Mouse (Mus musculus) forebrain, embryonic 13.5 days (tissue): Measurements from ENCODE around the gene Prss56. TPM values are rescaled to one million over a fixed set of nuclear protein-coding genes. Genes with fewer than 3 reads are reported as not detected.

Experiments
- ATAC-seq: fragments of 200-750 bp; cut with Nextera tagmentation; 2 replicates; pipeline ENCODE4 v1.8.0; 2017
- H3K27ac ChIP-seq: fragments of 300-500 bp; sonication (generic); 2 replicates; pipeline ENCODE4 v1.5.1; 2015; ENCODE audit warnings: inconsistent platforms, mild to moderate bottlenecking, moderate library complexity
- H3K27me3 ChIP-seq: fragments of 300-500 bp; sonication (generic); 2 replicates; pipeline ENCODE4 v1.6.1; 2015; ENCODE audit warnings: mild to moderate bottlenecking, inconsistent platforms
- H3K36me3 ChIP-seq: fragments of 300-500 bp; sonication (generic); 2 replicates; pipeline ENCODE4 v1.6.1; 2015; ENCODE audit warnings: mild to moderate bottlenecking, inconsistent platforms; ENCODE audit not compliant: poor library complexity, severe bottlenecking
- H3K4me1 ChIP-seq: fragments of 300-500 bp; sonication (generic); 2 replicates; pipeline ENCODE4 v1.6.1; 2015; ENCODE audit warnings: inconsistent platforms
- H3K4me2 ChIP-seq: fragments of 300-500 bp; sonication (generic); 2 replicates; pipeline ENCODE4 v1.6.1; 2015; ENCODE audit warnings: inconsistent platforms, mild to moderate bottlenecking, moderate library complexity
- H3K4me3 ChIP-seq: fragments of 300-500 bp; sonication (generic); 2 replicates; pipeline ENCODE4 v1.5.1; 2015; ENCODE audit warnings: mild to moderate bottlenecking, inconsistent platforms
- H3K9ac ChIP-seq: fragments of 300-500 bp; sonication (generic); 2 replicates; pipeline ENCODE4 v1.6.1; 2015; ENCODE audit warnings: mild to moderate bottlenecking, inconsistent platforms
- H3K9me3 ChIP-seq: fragments of 300-500 bp; sonication (generic); replicated peaks from 2 replicates; pipeline ENCODE4 v1.6.1; 2016; ENCODE audit warnings: inconsistent platforms
- WGBS: fragments of 180-500 bp; shearing (Covaris S2); methylation state at CpG from one replicate; pipeline ENCODE4 v1.1.7; 2015; 5-methylcytosine and 5-hydroxymethylcytosine counted together
- polyA plus RNA-seq: library from polyadenylated mRNA; unstranded; fragments of >200 nt; fragmentation: Nextera tagmentation; extraction: Ambion mirVana; gene quantifications from 2 replicates; pipeline ENCODE4 v1.2.1, GENCODE M21; 2015

Gene Prss56
- polyA plus RNA-seq, 1 experiment from 2014 or later, result 0.17 TPM

- Histone ChIP-seq H3K9me3 (no peaks in the 10 kb centered on the region), H3K4me2 (no peak overlapping the region), H3K4me3 (no peak overlapping the region), H3K27me3 (peaks cover 21% of the 10 kb centered on the region), H3K9ac (no peak overlapping the region), H3K27ac (no peak overlapping the region), H3K4me1 (peaks cover 26% of the 10 kb centered on the region), H3K36me3 (no peaks in the 10 kb centered on the region)
- ATAC-seq, result no peak
- 87% methylated on average over 4 of the region's 4 CpGs for WGBS
These were observed 28.3 kb downstream of the Prss56 start for GRCm38 (mm10) chr1:87211431-87211830.

GRCm38 (mm10) chr1:87213735-87214704 lies 30.9 kb downstream of the Prss56 start, which contains the start of gene Eif4e2:
TSS of gene Eif4e2 (plus strand) at chr1:87213914.
- under 1% methylated on average over 85 of the region's 99 CpGs for WGBS
- H3K4me1 ChIP-seq, result peaks cover 36% of the 10 kb centered on the region
- H3K27ac ChIP-seq, result peak within 1 kb of the TSS; percentile 96
- 0 out of 2 replicates have a peak, but pooled peaks cover 3% of the 10 kb centered on the region for H3K36me3 ChIP-seq
- peak within 1 kb of the TSS; percentile 85 for H3K4me3 ChIP-seq
- peak; percentile 98 for ATAC-seq
- H3K4me2 ChIP-seq, result peak within 1 kb of the TSS; percentile 77
- H3K27me3 ChIP-seq, result 0 out of 2 replicates have a peak, but pooled peaks cover 4% of the 10 kb centered on the region
- no peaks in the 10 kb centered on the region for H3K9me3 ChIP-seq
- peak within 1 kb of the TSS; percentile 91 for H3K9ac ChIP-seq

- 34% methylated on average over 4 of the region's 4 CpGs for WGBS
- H3K4me3 ChIP-seq, result peak overlapping the region; percentile 85
- H3K36me3 ChIP-seq, result peaks cover 8% of the 10 kb centered on the region
- no peak overlapping the region for H3K27ac ChIP-seq
- no peaks in the 10 kb centered on the region for H3K27me3 ChIP-seq
- no peak for ATAC-seq
- peak overlapping the region; percentile 91 for H3K9ac ChIP-seq
- peak overlapping the region; percentile 77 for H3K4me2 ChIP-seq
- peaks cover 36% of the 10 kb centered on the region for H3K4me1 ChIP-seq
- no peaks in the 10 kb centered on the region for H3K9me3 ChIP-seq
These were observed 31.6 kb downstream of the Prss56 start for GRCm38 (mm10) chr1:87214748-87215147.

- Histone ChIP-seq H3K36me3 (peaks cover 40% of the 10 kb centered on the region), H3K4me3 (no peak overlapping the region), H3K4me1 (peaks cover 34% of the 10 kb centered on the region), H3K27ac (no peak overlapping the region), H3K9ac (0 out of 2 replicates have a peak overlapping the region, but pooled peaks have one; percentile 9), H3K9me3 (no peaks in the 10 kb centered on the region), H3K4me2 (no peak overlapping the region), H3K27me3 (no peaks in the 10 kb centered on the region)
- ATAC-seq, result no peak
- 67% methylated on average over 3 of the region's 3 CpGs for WGBS
These were observed 34.8 kb downstream of the Prss56 start for GRCm38 (mm10) chr1:87217938-87218337.

- Histone ChIP-seq H3K36me3 (peaks cover 98% of the 10 kb centered on the region), H3K9ac (no peak overlapping the region), H3K4me1 (no peaks in the 10 kb centered on the region), H3K4me3 (no peak overlapping the region), H3K27me3 (no peaks in the 10 kb centered on the region), H3K27ac (no peak overlapping the region), H3K9me3 (no peaks in the 10 kb centered on the region), H3K4me2 (no peak overlapping the region)
- ATAC-seq, result no peak
- 98% methylated on average over 8 of the region's 8 CpGs for WGBS
These were observed 42.6 kb downstream of the Prss56 start for GRCm38 (mm10) chr1:87225739-87226138.

- Histone ChIP-seq H3K27me3 (no peaks in the 10 kb centered on the region), H3K36me3 (peaks cover 97% of the 10 kb centered on the region), H3K4me3 (no peak overlapping the region), H3K4me2 (no peak overlapping the region), H3K9ac (no peak overlapping the region), H3K4me1 (no peaks in the 10 kb centered on the region), H3K27ac (no peak overlapping the region), H3K9me3 (no peaks in the 10 kb centered on the region)
- no peak for ATAC-seq
- WGBS, result 100% methylated on average over 1 of the region's 1 CpGs
These were observed 43.5 kb downstream of the Prss56 start for GRCm38 (mm10) chr1:87226409-87227159.

- H3K27me3 ChIP-seq, result no peaks in the 10 kb centered on the region
- no peak overlapping the region for H3K27ac ChIP-seq
- no peak overlapping the region for H3K4me2 ChIP-seq
- WGBS, result 93% methylated on average over 3 of the region's 3 CpGs
- no peaks in the 10 kb centered on the region for H3K9me3 ChIP-seq
- H3K4me3 ChIP-seq, result no peak overlapping the region
- no peak overlapping the region for H3K9ac ChIP-seq
- H3K36me3 ChIP-seq, result peaks cover 97% of the 10 kb centered on the region
- ATAC-seq, result no peak
- H3K4me1 ChIP-seq, result no peaks in the 10 kb centered on the region
These were observed 44.0 kb downstream of the Prss56 start for GRCm38 (mm10) chr1:87227160-87227550.

- H3K27me3 ChIP-seq, result no peaks in the 10 kb centered on the region
These were observed 47.5 kb downstream of the Prss56 start for GRCm38 (mm10) chr1:87230606-87231005.

GRCm38 (mm10) chr1:87232197-87232596 lies 49.1 kb downstream of the Prss56 start:
- no peaks in the 10 kb centered on the region for H3K27me3 ChIP-seq
- no peak overlapping the region for H3K9ac ChIP-seq
- no peak for ATAC-seq
- no peaks in the 10 kb centered on the region for H3K9me3 ChIP-seq
- H3K36me3 ChIP-seq, result peaks cover 98% of the 10 kb centered on the region
- H3K4me3 ChIP-seq, result no peak overlapping the region
- no peak overlapping the region for H3K4me2 ChIP-seq
- WGBS, result 81% methylated on average over 7 of the region's 7 CpGs
- no peak overlapping the region for H3K27ac ChIP-seq
- H3K4me1 ChIP-seq, result no peaks in the 10 kb centered on the region

More at GRCm38 (mm10) chr1:87230606-87231005, 47.5 kb downstream of the Prss56 start:
- Histone ChIP-seq H3K4me2 (no peak overlapping the region), H3K36me3 (peaks cover 99% of the 10 kb centered on the region), H3K4me1 (no peaks in the 10 kb centered on the region), H3K9me3 (no peaks in the 10 kb centered on the region), H3K9ac (no peak overlapping the region), H3K4me3 (no peak overlapping the region), H3K27ac (no peak overlapping the region)
- no peak for ATAC-seq
- WGBS, result 68% methylated on average over 5 of the region's 5 CpGs

Other genes starting within 250 kb of the Prss56 start
- not detected in 2 replicates for gene Alppl2, start 93.4 kb upstream of the Prss56 start, polyA plus RNA-seq
- not detected in 2 replicates for gene Alpi, start 81.7 kb upstream of the Prss56 start, polyA plus RNA-seq
- gene Akp3, start 58.3 kb upstream of the Prss56 start, polyA plus RNA-seq, result not detected in 2 replicates
- 20.0 and 20.2 TPM in 2 replicates for gene Ecel1, start 26.8 kb upstream of the Prss56 start, polyA plus RNA-seq
- not detected in 2 replicates for gene Chrnd, start 7.3 kb downstream of the Prss56 start, polyA plus RNA-seq
- not detected in 2 replicates for gene Chrng, start 21.3 kb downstream of the Prss56 start, polyA plus RNA-seq
- gene Eif4e2, start 30.6 kb downstream of the Prss56 start, polyA plus RNA-seq, result 103 and 108 TPM in 2 replicates
- gene Efhd1, start 81.0 kb downstream of the Prss56 start, polyA plus RNA-seq, result 1.1 TPM in 2 replicates
- gene Gigyf2, start 143.7 kb downstream of the Prss56 start, polyA plus RNA-seq, result 65.4 and 67.4 TPM in 2 replicates
- 6.4 and 10.4 TPM in 2 replicates for gene Kcnj13, start 211.4 kb downstream of the Prss56 start, polyA plus RNA-seq